Mouse (Mus musculus) megakaryocyte, embryonic 14.5 days (primary cell): ENCODE measurements at regions not wholly inside any gene's neighbourhood (a gene's known extent, or its start where the extent isn't known, plus 50 kb on each side); places are given as distances from the start of the nearest gene placed in this dataset.

Experiments used
- FLI1 ChIP-seq: IDR thresholded peaks from 2 replicates; pipeline ENCODE4 v1.6.1; 2012; ENCODE audit warnings: low read length, inconsistent platforms, mixed read lengths
- GATA1 ChIP-seq: IDR thresholded peaks from 3 replicates; pipeline ENCODE4 v1.6.1; 2012; ENCODE audit warnings: mixed read lengths, low read length, inconsistent platforms, borderline replicate concordance

DNA sequence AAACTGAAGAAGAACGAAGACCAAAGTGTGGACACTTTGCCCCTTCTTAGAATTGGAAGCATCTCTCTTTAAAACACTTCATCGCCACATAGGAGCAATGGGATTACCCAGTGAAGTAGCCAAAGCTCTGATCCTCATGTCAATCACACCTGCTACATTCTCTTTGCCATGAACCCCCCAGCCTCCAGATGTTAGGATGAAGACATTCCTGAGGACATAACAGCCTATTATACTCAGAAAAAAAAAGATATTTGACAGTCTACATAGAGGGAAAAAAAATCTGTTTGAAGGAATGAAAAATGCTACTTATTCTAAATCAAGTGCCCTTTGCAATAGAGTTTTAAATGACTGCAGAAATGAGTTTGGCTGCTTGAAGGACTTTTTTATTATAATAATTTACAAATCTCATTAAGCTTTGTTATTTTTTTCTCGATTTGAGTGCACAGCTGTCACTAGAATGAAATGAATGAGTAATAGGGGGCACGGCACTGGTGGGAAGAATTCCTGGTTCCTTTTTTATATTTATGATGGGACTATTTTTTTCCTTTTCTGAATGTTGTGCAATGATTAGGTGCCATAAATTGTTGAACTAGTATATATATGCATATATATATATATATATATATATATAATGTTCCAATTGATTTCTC is 618.8 kb downstream of the Rapgef2 start:
- TF ChIP-seq GATA1 (no peak), FLI1 (no peak)
